Mouse (Mus musculus) inflammation-experienced regulatory T-cells (primary cell): ENCODE data around the gene Ppp1r13b. TPM values are rescaled to one million over a fixed set of nuclear protein-coding genes. Genes with fewer than 3 reads are reported as not detected.

Experiments
- polyA plus RNA-seq, 2 experiments: library from polyadenylated mRNA; unstranded; fragments of 100-300 nt; shearing (Covaris generic); gene quantifications; one replicate each; pipeline ENCODE4 v1.2.1; 2017

Gene Ppp1r13b
- 10 to 100 TPM; 63.0 to 79.4 TPM for polyA plus RNA-seq

GRCm38 (mm10) chr12:111907970-111908681, at the start of gene Ppp1r13b:
Ppp1r13b (minus strand) TSS chr12:111908110.

GRCm38 (mm10) chr12:111813766-111814617, 93.9 kb downstream of the Ppp1r13b start, which contains the start of the genes Xrcc3 and Zfyve21:
Xrcc3 (minus strand) TSS chr12:111813873.
Zfyve21 (plus strand) TSS chr12:111814170.

Other genes starting within 250 kb of the Ppp1r13b start
- gene Ckb, start 235.8 kb downstream of the Ppp1r13b start, polyA plus RNA-seq, result 10 to 100 TPM; 22.8 to 23.9 TPM
- gene Trmt61a, start 230.0 kb downstream of the Ppp1r13b start, polyA plus RNA-seq, result 10 to 100 TPM; 15.8 to 20.3 TPM
- gene Bag5, start 194.9 kb downstream of the Ppp1r13b start, polyA plus RNA-seq, result 10 to 100 TPM; 42.7 to 59.4 TPM
- 10 to 100 TPM; 51.6 to 53.1 TPM for gene Apopt1, start 194.8 kb downstream of the Ppp1r13b start, polyA plus RNA-seq
- 10 to 100 TPM; 48.7 to 50.6 TPM for gene Klc1, start 149.3 kb downstream of the Ppp1r13b start, polyA plus RNA-seq
- 1 to 10 TPM; 2.9 to 6.4 TPM for gene Xrcc3, start 94.2 kb downstream of the Ppp1r13b start, polyA plus RNA-seq
- 1 to 10 TPM; 5.4 to 6.0 TPM for gene Zfyve21, start 93.9 kb downstream of the Ppp1r13b start, polyA plus RNA-seq
- 100 to 1,000 TPM; 177 to 189 TPM for gene Atp5mpl, start 58.9 kb upstream of the Ppp1r13b start, polyA plus RNA-seq
- under 1 TPM; 0.29 to 0.47 TPM for gene Tdrd9, start 63.4 kb upstream of the Ppp1r13b start, polyA plus RNA-seq
- not detected for gene Rd3l, start 73.2 kb upstream of the Ppp1r13b start, polyA plus RNA-seq
- gene Aspg, start 198.6 kb upstream of the Ppp1r13b start, polyA plus RNA-seq, result 1 to 10 TPM in 1 of 2 experiments, not detected in 1; 1.2 TPM
- under 1 TPM; 0.06 to 0.92 TPM for gene Kif26a, start 238.1 kb upstream of the Ppp1r13b start, polyA plus RNA-seq